Mouse (Mus musculus): ENCODE data around the gene Zfp354b. TPM values are rescaled to one million over a fixed set of nuclear protein-coding genes. Genes with fewer than 3 reads are reported as not detected.
A peak's percentile ranks its signal among the peaks of the same experiment; 100 is the strongest.

The Zfp354b gene
- polyA plus RNA-seq, 1 experiment from 2014 or later = 4.3 TPM

DNA sequence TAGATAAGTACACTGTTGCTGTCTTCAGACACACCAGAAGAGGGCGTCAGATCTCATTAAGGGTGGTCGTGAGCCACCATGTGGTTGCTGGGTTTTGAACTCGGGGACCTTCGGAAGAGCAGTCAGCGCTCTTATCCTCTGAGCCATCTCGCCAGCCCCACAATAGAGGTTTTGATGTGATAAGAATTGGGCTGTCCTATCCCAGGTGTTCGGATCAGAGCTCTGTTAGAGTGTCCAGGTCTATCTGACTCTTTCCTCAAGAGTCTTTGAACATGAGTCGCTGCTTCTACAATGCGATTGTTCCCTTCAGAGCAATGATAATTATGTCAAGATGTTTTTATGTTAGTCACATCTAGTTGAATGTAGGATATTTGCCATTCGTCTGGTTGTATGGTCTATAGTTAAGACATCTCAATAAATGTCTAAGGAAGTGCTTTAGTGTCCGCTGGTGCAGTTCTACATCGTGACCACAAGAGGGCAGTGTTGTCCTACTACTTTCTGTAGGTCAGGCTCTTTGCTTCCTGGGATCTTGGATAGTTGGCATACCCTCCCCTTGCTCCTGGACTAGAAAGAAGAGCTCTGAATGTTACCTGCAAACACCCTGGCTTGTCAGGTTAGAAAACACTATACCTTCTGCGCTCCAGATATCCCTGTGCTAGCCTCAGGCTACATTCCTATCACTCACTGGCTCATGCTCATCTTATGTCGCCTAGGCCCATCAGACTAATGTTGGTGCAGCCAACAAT is 8.4 kb upstream of the Zfp354b start:
- Histone ChIP-seq H3K9ac (replicated peaks; ENCODE audit: low read length) (no peak overlapping the region), H3K4me1 (ENCODE audit: control insufficient read depth, insufficient read depth, low read length) (no peaks in the 10 kb centered on the region), H3K9me3 (ENCODE audit: control insufficient read depth, low read length) (no peaks in the 10 kb centered on the region), H3K4me3 (replicated peaks; ENCODE audit: low read depth, low read length) (no peak overlapping the region), H3K27ac (replicated peaks; ENCODE audit: low read depth, low read length) (no peak overlapping the region), H3K36me3 (ENCODE audit: control insufficient read depth, insufficient read depth, low read length) (no peaks in the 10 kb centered on the region), H3K27me3 (ENCODE audit: control insufficient read depth, insufficient read depth, low read length) (no peaks in the 10 kb centered on the region), H3K4me2 (ENCODE audit: low read length) (no peak overlapping the region)
- peak; percentile 93 for DNase-seq
- WGBS = 36% methylated on average over 14 of the region's 14 CpGs
- ATAC-seq (ENCODE audit: low FRiP score, low TSS enrichment) = peak; percentile 55; the same call in 1 of the 2 replicates

DNA sequence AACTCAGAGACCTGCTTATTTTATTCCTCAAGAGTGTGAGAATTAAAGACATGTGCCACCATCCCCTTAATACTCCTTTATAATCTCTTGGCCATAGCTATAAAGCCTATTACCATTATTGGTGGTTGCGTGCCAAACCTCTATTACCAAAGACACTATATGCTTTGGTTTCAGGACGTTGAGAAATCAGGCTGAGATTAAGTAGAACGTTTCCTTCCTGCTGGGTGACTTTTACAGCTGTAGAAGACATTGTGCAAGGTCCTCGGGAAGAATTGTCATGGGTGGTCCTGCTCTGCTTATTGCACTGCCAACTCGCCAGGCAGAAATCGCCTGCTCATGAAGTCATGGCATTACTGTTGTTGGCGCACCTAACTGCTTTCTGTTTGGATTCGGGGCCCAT is 7.0 kb upstream of the Zfp354b start:
- H3K4me1 ChIP-seq (ENCODE audit: control insufficient read depth, insufficient read depth, low read length) = no peaks in the 10 kb centered on the region
- ATAC-seq (ENCODE audit: low FRiP score, low TSS enrichment) (no peak), DNase-seq (no peak)
- no peaks in the 10 kb centered on the region for H3K27me3 ChIP-seq (ENCODE audit: control insufficient read depth, insufficient read depth, low read length)
- H3K9me3 ChIP-seq (ENCODE audit: control insufficient read depth, low read length) = no peaks in the 10 kb centered on the region
- WGBS = 75% methylated on average over 8 of the region's 8 CpGs
- H3K4me3 ChIP-seq (replicated peaks; ENCODE audit: low read depth, low read length) = no peak overlapping the region
- H3K9ac ChIP-seq (replicated peaks; ENCODE audit: low read length) = no peak overlapping the region
- H3K4me2 ChIP-seq (ENCODE audit: low read length) = no peak overlapping the region
- H3K27ac ChIP-seq (replicated peaks; ENCODE audit: low read depth, low read length) = no peak overlapping the region
- H3K36me3 ChIP-seq (ENCODE audit: control insufficient read depth, insufficient read depth, low read length) = no peaks in the 10 kb centered on the region

DNA sequence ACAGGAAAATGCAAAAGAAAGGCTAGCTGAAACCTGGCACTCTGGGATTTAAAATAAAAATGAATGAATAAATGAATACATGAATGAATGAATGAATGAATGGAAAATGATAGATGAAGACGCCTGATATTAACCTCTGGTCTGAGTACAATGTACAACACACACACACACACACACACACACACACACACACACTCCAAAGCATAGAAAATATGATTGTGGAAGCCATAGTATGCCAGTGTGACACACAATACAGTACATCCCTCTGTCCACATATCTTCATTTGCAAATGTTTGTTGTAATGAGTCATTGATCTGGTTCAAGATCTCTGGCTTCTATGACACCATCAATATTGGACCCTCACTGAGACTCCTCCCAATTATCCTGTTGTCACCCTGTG is 607 bp upstream of the Zfp354b start:
- peak; percentile 53; the same call in 1 of the 2 replicates for ATAC-seq (ENCODE audit: low FRiP score, low TSS enrichment)
- H3K27ac ChIP-seq (replicated peaks; ENCODE audit: low read depth, low read length) = peak overlapping the region; percentile 81
- H3K36me3 ChIP-seq (ENCODE audit: control insufficient read depth, insufficient read depth, low read length) = no peaks in the 10 kb centered on the region
- H3K9me3 ChIP-seq (ENCODE audit: control insufficient read depth, low read length) = no peaks in the 10 kb centered on the region
- H3K27me3 ChIP-seq (ENCODE audit: control insufficient read depth, insufficient read depth, low read length) = 0 out of 2 replicates have a peak, but pooled peaks cover 4% of the 10 kb centered on the region
- peak overlapping the region; percentile 93 for H3K4me2 ChIP-seq (ENCODE audit: low read length)
- peak; percentile 8 for DNase-seq
- H3K4me3 ChIP-seq (replicated peaks; ENCODE audit: low read depth, low read length) = peak overlapping the region; percentile 52; the same call in 1 of the 2 replicates
- 59% methylated on average over 1 of the region's 1 CpGs for WGBS
- peaks cover 6% of the 10 kb centered on the region; the same call in 1 of the 2 replicates for H3K4me1 ChIP-seq (ENCODE audit: control insufficient read depth, insufficient read depth, low read length)
- H3K9ac ChIP-seq (replicated peaks; ENCODE audit: low read length) = no peak overlapping the region

DNA sequence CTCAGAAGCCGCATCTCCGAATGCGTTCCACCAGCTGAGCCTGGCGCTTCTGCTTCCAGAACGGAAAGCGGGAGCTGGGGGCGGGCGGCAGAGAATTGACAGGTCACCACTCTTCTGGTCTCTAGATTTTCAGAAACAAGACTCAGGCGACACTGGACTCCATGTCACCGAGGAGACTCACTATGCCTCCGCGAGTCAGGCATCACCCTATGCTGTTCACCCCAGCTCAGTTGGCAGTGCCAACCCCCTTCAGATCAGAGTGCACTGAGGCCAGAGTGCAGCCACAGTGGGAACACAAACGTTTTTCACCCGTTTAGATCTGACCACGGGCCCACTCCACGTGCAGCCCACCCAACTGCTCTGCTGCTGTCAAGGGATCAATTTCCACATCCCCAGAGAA is 412 bp downstream of the Zfp354b start:
- H3K27me3 ChIP-seq (ENCODE audit: control insufficient read depth, insufficient read depth, low read length) = 0 out of 2 replicates have a peak, but pooled peaks cover 4% of the 10 kb centered on the region
- peak overlapping the region; percentile 52 for H3K4me3 ChIP-seq (replicated peaks; ENCODE audit: low read depth, low read length)
- H3K9ac ChIP-seq (replicated peaks; ENCODE audit: low read length) = peak overlapping the region; percentile 49
- peaks cover 6% of the 10 kb centered on the region; the same call in 1 of the 2 replicates for H3K4me1 ChIP-seq (ENCODE audit: control insufficient read depth, insufficient read depth, low read length)
- H3K9me3 ChIP-seq (ENCODE audit: control insufficient read depth, low read length) = no peaks in the 10 kb centered on the region
- 3% methylated on average over 16 of the region's 16 CpGs for WGBS
- ATAC-seq (ENCODE audit: low FRiP score, low TSS enrichment) (peak; percentile 66; the same call in 1 of the 2 replicates), DNase-seq (peak; percentile 61)
- peak overlapping the region; percentile 81 for H3K27ac ChIP-seq (replicated peaks; ENCODE audit: low read depth, low read length)
- peak overlapping the region; percentile 93 for H3K4me2 ChIP-seq (ENCODE audit: low read length)
- no peaks in the 10 kb centered on the region for H3K36me3 ChIP-seq (ENCODE audit: control insufficient read depth, insufficient read depth, low read length)

DNA sequence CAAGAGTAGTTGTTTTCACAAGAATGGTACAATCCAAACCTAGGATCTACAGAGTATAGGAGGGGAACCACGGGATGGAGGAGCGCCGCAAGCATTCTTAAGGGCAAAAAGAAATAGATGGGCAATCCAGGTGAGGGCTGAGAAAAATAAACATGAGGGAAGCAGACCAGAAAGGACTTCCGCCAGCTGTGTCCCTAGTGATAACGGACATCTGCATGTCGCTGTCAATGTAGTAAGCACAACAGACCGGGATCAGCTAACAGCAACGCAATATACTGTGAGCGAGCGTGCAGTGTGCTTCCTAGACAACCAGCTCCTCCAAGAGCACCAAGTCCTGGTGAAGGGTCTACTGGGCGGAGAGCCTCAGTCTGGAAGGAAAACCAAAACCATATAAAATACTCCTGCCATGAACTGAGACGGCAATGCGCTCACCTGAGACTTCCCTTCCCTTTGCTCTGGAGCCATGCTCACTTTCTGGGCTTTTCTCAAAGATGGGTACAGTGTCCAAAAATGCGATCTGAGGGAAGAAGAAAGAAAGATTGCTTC is 891 bp downstream of the Zfp354b start:
- ATAC-seq (ENCODE audit: low FRiP score, low TSS enrichment) (no peak), DNase-seq (peak; percentile 55)
- Histone ChIP-seq H3K9me3 (ENCODE audit: control insufficient read depth, low read length) (no peaks in the 10 kb centered on the region), H3K4me3 (replicated peaks; ENCODE audit: low read depth, low read length) (peak overlapping the region; percentile 52), H3K27me3 (ENCODE audit: control insufficient read depth, insufficient read depth, low read length) (0 out of 2 replicates have a peak, but pooled peaks cover 4% of the 10 kb centered on the region), H3K4me2 (ENCODE audit: low read length) (peak overlapping the region; percentile 93), H3K36me3 (ENCODE audit: control insufficient read depth, insufficient read depth, low read length) (no peaks in the 10 kb centered on the region), H3K9ac (replicated peaks; ENCODE audit: low read length) (peak overlapping the region; percentile 49), H3K27ac (replicated peaks; ENCODE audit: low read depth, low read length) (peak overlapping the region; percentile 81), H3K4me1 (ENCODE audit: control insufficient read depth, insufficient read depth, low read length) (peaks cover 6% of the 10 kb centered on the region; the same call in 1 of the 2 replicates)
- WGBS = 24% methylated on average over 14 of the region's 14 CpGs

DNA sequence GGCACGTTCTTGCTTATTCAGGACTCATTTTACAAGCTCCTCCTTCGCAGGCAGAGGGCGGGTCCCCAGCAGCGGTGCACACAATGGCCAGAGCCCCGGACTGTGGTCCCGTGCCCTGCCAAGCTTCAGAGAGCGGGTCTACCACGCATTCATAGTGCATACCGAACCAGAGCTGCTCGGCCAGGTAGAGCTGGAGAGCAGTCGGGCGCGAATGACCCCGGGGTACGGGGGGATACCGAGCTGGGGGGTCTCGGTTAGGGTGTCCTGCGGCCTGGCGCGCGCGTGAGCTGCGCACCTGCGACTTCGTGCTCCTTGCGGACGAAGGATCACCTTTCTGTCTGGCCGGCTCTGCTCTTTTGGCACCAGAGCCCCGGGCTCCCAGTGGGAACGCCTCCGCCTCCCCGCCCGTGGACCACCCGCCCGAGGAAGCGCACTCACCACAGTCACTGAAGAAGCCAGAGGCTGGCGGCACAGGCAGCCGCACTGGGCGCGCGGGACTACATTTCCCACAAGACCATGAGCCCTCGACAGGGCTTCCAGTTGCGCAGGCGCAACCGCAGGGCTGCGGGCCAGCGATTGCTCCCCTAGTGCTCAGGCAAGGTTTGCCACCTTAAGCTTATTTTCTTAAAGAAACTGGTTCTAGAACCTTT is 15.6 kb downstream of the Zfp354b start, which contains the start of gene Zfp2:
Gene Zfp2, minus strand, starts transcription at position 495 of the 650 bp plus-strand sequence.
- Histone ChIP-seq H3K9me3 (ENCODE audit: control insufficient read depth, low read length) (peaks cover 24% of the 10 kb centered on the region), H3K36me3 (ENCODE audit: control insufficient read depth, insufficient read depth, low read length) (peaks cover 16% of the 10 kb centered on the region), H3K4me3 (replicated peaks; ENCODE audit: low read depth, low read length) (peak within 1 kb of the TSS; percentile 77), H3K27ac (replicated peaks; ENCODE audit: low read depth, low read length) (peak within 1 kb of the TSS; percentile 95), H3K27me3 (ENCODE audit: control insufficient read depth, insufficient read depth, low read length) (no peaks in the 10 kb centered on the region), H3K4me2 (ENCODE audit: low read length) (peak within 1 kb of the TSS; percentile 49), H3K4me1 (ENCODE audit: control insufficient read depth, insufficient read depth, low read length) (peaks cover 4% of the 10 kb centered on the region; the same call in 1 of the 2 replicates), H3K9ac (replicated peaks; ENCODE audit: low read length) (peak within 1 kb of the TSS; percentile 97)
- peak; percentile 97 for ATAC-seq (ENCODE audit: low FRiP score, low TSS enrichment)
- peak; percentile 97 for DNase-seq
- under 1% methylated on average over 47 of the region's 47 CpGs for WGBS

DNA sequence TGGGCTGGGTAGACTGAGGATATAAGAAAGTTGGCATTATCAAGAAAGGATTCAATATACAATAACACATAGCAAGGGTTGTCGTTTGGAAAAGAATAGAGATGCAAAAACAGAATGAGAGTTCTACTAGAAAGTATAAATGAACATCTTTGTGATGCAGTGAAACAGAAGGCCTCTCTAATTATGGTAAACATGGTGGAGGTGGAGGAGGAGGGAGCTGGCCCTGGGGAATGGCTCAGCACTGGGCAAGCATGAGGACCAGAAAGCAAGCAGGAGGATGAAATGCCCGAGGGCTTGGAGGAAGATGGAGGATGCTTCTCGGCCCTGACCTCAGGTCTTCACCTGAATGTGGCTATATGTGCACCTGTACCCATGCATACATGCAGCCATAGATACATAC is 17.0 kb downstream of the Zfp354b start:
- DNase-seq (no peak), ATAC-seq (ENCODE audit: low FRiP score, low TSS enrichment) (no peak)
- no peaks in the 10 kb centered on the region for H3K27me3 ChIP-seq (ENCODE audit: control insufficient read depth, insufficient read depth, low read length)
- WGBS = 95% methylated on average over 3 of the region's 3 CpGs
- no peak overlapping the region for H3K27ac ChIP-seq (replicated peaks; ENCODE audit: low read depth, low read length)
- peaks cover 29% of the 10 kb centered on the region for H3K36me3 ChIP-seq (ENCODE audit: control insufficient read depth, insufficient read depth, low read length)
- H3K4me1 ChIP-seq (ENCODE audit: control insufficient read depth, insufficient read depth, low read length) = peaks cover 4% of the 10 kb centered on the region; the same call in 1 of the 2 replicates
- H3K4me3 ChIP-seq (replicated peaks; ENCODE audit: low read depth, low read length) = no peak overlapping the region
- H3K9ac ChIP-seq (replicated peaks; ENCODE audit: low read length) = no peak overlapping the region
- H3K9me3 ChIP-seq (ENCODE audit: control insufficient read depth, low read length) = peaks cover 30% of the 10 kb centered on the region
- H3K4me2 ChIP-seq (ENCODE audit: low read length) = peak overlapping the region; percentile 49; the same call in 1 of the 2 replicates

DNA sequence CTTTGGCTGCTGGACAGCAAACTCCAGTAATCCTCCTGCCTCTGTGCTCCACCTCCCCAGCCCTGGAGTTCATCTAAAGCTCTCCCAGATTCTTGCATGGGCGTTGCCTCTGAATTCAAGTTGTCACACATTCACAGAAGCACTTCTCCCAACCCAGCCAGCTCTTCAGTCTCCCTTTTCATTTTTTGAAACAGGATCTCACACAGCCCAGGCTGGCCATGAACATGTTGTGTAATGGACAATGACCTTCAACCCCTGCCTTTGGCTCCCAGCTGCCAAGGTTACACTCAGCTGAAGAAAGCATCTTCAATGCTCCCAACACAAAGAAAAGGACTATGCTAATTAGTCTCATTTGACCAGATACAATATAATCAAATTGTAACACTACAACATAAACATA is 18.1 kb downstream of the Zfp354b start:
- H3K4me2 ChIP-seq (ENCODE audit: low read length) = no peak overlapping the region
- H3K4me1 ChIP-seq (ENCODE audit: control insufficient read depth, insufficient read depth, low read length) = peaks cover 4% of the 10 kb centered on the region; the same call in 1 of the 2 replicates
- DNase-seq = no peak
- no peak for ATAC-seq (ENCODE audit: low FRiP score, low TSS enrichment)
- no peak overlapping the region for H3K9ac ChIP-seq (replicated peaks; ENCODE audit: low read length)
- H3K9me3 ChIP-seq (ENCODE audit: control insufficient read depth, low read length) = peaks cover 36% of the 10 kb centered on the region
- WGBS = 100% methylated on average over 1 of the region's 1 CpGs
- no peak overlapping the region for H3K27ac ChIP-seq (replicated peaks; ENCODE audit: low read depth, low read length)
- H3K27me3 ChIP-seq (ENCODE audit: control insufficient read depth, insufficient read depth, low read length) = no peaks in the 10 kb centered on the region
- no peak overlapping the region for H3K4me3 ChIP-seq (replicated peaks; ENCODE audit: low read depth, low read length)
- H3K36me3 ChIP-seq (ENCODE audit: control insufficient read depth, insufficient read depth, low read length) = peaks cover 41% of the 10 kb centered on the region

Measured in midbrain, embryonic 14.5 days (tissue).